Mouse (Mus musculus): ENCODE data around the gene Mgat2. TPM values are rescaled to one million over a fixed set of nuclear protein-coding genes. Genes with fewer than 3 reads are reported as not detected.
"Not testable (repeated sequence)": the region's sequence is repeated elsewhere in the genome, so short reads cannot be mapped to it uniquely, and the experiment has no call there.

Gene Mgat2
- 17.9 and 23.3 TPM in 2 replicates for polyA plus RNA-seq (2012; rRNA removed)

DNA sequence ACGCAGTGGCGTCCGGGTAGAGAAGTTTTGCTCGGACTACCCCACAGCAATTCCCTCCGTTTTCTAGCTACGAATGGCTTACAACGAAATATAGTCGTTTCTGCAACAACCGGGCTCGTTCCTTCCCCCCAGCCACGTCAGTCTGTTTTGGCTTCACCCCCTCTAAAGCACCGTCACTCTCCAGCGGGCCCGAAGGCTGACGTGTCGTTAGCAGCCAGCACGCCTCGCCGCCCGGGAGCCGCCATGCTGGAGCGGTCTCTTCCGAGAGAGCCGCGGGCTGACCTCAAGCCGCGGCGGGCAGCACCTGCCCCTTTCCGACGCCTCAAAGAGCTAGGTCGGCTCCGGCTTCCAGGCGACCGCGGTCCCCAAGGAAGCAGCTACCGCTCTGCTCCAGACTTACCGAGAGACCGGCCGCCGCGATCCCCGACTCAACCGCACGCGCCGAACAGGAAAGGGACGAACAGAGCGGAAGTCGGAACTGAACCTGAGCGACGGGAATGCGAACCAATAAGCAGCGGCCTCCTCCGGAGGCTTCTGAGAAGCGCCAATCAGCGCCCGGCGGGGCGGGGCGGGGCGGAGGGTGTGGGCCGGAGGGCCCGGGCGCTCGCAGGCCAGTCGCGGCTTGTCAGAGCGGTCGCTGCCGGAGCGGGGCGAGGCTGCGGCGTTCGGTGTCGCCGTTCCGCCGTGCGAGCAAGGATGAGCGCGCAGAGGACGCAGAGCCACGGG is at the start of gene Mgat2, which contains the start of gene Rpl36al:
Mgat2 (plus strand) TSS at position 575 of the 726 bp plus-strand sequence.
Rpl36al (minus strand) TSS at position 501 of the 726 bp plus-strand sequence.
- under 1% methylated on average over 83 of the region's 84 CpGs for WGBS
- peak; percentile 93 for DNase-seq (ENCODE audit: low read depth, low spot score)

DNA sequence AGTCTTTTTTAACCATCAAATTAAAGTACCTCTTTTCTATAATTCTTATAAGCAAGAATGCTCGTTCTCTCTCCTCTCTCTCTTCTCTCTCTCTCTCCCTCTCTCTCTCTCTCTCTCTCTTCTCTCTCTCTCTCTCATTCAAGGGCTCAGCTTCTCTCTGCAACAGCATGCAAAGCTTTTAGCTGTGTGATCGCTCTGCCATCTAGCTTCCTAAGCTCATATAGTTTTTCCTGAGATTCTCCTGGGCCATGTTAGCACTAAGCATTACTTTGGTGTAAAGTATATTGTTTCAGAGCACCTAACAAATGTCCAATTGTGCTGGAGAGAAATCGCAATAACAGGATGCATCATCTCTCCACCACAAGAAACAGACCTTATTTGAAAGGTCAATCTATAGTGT is 44.8 kb upstream of the Mgat2 start:
- WGBS, result 93% methylated on average over 3 of the region's 3 CpGs
- no peak for DNase-seq (ENCODE audit: low read depth, low spot score)

DNA sequence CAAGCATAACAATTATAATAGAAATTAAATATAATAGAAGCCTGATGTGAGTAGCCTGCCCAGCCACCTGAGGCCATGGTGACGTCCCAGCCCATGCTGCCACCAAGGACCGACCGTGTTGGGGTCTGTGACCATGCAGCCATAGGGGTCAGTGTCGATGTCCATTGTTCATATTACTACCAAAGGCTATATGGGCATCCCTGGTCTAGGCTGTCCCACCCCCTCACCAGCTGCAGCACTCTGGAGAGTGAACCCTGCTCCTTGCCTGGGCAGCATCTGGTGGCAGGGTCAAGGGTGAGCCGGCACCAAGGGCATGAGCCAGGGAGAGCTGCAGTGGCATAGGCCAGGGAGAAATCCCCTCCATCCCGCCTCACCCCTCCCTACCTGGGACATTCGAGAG is 44.1 kb upstream of the Mgat2 start:
- DNase-seq (ENCODE audit: low read depth, low spot score), result no peak
- 87% methylated on average over 7 of the region's 7 CpGs for WGBS

DNA sequence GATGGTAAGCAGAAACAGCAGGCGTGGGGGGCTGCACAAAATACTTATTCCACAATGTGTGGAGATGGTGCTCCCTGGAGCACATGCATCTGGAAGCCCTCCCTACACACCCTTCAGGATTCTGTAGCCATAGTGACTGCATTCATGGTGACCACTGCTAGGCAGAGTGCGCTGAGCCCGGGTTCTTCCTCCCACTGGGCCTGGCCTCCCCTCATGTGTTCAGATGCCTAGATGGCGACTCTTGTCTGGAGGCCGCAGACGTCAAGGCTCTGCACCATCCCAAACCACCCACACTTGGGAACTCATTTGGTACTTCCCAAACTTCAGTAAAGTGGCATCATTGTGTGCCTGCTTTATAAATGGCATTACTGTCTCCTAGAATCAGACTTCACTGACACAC is 40.5 kb upstream of the Mgat2 start:
- 77% methylated on average over 6 of the region's 6 CpGs for WGBS

DNA sequence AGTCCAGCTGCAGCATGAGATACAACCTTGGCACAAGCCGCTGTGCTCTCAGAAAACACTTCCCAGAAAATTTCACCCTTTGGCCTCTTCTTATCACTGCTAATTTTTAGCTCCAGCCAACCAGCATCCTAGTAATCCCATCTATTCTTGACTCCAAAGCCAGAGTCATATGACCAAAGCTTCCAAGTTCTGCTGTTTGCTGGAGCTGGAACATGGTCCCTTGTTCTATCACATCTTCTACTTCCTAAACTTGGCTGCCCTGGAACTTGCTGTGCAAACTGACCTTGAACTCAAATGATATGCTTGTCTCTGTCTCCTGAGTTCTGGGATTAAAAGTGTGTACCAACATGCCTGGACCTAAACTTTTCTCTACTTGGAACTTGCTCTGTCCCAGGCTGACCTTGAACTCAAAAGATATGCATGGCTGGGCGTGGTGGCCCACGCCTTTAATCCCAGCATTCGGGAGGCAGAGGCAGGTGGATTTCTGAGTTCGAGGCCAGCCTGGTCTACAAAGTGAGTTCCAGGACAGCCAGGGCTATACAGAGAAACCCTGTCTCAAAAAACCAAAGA is 36.7 kb upstream of the Mgat2 start:
- no peak for DNase-seq (ENCODE audit: low read depth, low spot score)
- WGBS, result 85% methylated on average over 5 of the region's 5 CpGs

More for the DNA sequence above, 40.5 kb upstream of the Mgat2 start:
- DNase-seq (ENCODE audit: low read depth, low spot score), result no peak

DNA sequence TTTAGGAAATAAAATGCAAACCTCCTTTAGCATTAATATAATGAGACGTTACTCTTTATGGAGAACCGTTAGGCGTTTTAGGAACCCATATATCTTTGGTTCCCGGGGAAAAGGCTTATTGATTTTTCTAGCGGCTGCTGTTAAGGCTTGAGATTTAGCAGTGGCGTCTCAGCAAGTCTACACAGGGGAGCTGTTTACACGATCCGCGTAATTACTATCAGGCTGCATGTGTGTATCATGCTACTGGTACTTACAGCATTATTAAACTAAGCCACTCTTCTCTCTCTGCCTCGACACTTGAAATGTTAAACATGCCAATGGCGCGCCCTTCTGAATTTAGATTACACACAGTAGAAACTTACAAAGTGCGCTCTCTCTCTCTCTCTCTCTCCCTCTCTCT is 33.9 kb upstream of the Mgat2 start:
- DNase-seq (ENCODE audit: low read depth, low spot score), result no peak
- WGBS, result 65% methylated on average over 13 of the region's 13 CpGs

DNA sequence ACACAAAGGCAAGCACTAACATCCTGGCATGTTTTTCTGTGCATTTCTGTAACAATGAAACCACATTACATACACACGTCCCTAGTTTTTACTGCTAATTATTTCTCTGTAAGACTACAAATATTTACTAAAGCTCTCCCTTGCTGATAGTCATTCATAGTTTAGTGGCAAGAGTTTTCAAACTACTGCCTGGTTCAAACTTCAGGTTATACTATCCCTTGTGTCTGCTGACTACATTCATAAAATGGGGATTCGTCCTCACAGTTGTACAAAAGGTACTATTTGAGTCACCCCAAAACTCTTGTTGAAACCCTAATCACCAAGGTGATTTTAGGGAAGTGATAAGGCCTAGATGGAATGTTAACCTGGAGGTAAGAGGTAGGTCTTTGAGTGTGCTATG is 28.0 kb upstream of the Mgat2 start:
- WGBS, result 63% methylated on average over 2 of the region's 2 CpGs
- DNase-seq (ENCODE audit: low read depth, low spot score), result no peak

DNA sequence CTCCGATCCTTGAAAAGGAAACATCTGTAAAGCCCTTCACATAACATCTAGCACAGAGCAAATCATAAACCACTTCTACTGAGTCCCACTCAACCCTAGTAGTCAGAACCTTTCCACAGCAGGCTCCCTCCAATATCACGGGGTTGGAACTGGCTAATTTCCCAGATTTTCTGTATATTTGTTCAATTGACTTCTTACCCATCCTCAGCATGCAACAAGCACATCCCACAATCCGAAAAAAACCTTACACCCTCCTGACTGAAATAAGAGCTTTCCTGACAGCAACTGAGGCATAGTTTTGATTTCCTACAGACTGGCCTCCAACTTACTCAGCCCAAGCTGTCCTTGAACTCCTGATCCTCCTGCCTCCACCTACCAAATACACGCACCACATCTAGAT is 27.5 kb upstream of the Mgat2 start:
- DNase-seq (ENCODE audit: low read depth, low spot score), result no peak
- WGBS, result 72% methylated on average over 4 of the region's 4 CpGs

DNA sequence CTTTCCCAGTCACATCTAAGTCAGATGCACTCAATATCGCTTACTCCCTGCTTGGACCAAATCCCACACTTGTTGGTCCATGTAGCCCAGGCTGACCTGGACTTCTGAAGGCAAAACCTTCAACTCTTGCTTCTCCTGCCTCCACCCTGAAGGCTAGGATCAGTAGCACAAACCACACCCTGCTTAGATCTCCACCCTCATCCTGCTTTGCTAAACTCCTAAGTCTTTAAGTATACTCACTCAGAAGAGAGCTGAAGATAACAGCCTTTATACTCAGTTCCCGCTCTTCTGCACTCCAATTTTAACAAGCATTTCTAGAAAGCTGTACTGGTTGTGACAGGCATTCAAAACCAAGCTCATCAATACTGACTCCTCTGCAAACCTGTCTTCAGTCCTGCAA is 26.9 kb upstream of the Mgat2 start:
- no peak for DNase-seq (ENCODE audit: low read depth, low spot score)
- 92% methylated on average over 2 of the region's 2 CpGs for WGBS

DNA sequence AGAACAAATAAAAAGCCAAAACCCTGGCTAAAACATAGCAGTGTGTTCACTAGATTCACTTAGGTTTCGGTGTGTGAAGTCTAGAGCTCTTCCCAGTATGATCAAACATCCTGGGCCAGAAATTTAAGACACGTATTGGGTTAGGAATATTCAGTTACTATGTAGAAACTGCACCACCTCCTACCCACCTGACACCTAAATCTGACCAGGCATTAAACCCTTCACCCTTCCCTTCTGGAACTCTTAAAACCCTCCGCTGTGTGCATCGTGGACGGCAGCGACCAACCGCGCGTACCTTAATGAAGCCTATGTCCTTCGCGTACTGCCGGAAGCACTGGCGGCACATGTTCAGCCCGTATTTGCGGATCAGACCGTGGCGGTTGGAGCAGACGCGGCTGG is 25.6 kb upstream of the Mgat2 start:
- DNase-seq (ENCODE audit: low read depth, low spot score), result no peak
- WGBS, result under 1% methylated on average over 19 of the region's 19 CpGs

DNA sequence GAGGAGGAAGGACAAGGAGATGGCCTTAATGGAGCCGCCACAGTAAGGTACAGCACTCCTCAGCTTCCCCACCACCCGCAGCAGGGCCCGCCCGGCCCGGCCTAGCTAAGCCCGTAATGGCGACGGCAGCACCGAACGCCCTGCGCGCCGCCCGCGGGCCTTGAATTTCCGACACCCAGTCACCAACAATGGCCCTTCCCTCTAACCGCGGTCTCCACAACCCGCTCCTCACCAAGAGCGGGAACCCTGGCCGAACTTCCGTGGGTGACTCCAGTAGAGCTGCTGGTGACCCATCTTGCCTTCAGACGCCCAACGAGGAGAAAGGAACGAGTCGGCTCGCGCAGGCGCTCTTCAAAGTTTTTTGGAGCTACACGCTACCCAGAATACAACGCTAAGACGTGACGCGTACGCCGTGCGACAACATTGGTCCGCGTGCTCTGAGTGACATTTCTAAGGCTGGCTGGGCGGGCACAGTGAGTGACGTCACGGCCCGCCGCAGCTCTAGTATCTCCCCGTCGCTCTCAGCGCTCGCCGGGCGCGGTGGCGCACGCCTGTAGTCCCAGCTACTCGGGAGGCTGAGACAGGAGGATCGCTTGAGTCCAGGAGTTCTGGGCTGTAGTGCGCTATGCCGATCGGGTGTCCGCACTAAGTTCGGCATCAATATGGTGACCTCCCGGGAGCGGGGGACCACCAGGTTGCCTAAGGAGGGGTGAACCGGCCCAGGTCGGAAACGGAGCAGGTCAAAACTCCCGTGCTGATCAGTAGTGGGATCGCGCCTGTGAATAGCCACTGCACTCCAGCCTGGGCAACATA is 25.0 kb upstream of the Mgat2 start, which contains the start of gene Rps29:
Rps29 (minus strand) TSS at position 422 of the 813 bp plus-strand sequence.
- WGBS, result under 1% methylated on average over 59 of the region's 68 CpGs
- peak; percentile 94 for DNase-seq (ENCODE audit: low read depth, low spot score)

DNA sequence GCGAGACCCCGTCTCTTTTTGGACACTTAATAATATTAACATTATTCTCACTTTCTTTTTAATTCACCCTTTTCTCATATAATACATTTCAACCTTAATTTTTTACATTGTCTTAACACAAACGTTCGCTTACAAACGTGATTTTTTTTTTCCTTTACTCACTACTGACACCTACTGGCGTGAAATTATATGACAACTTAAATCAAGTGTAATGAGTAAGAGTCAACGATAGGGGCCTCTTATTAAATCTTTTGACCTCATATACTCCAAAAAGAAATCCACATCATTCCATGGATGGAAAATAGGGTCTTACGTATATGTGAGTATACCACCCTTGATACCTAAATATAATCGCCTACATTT is 24.4 kb upstream of the Mgat2 start:
- DNase-seq (ENCODE audit: low read depth, low spot score), result peak; percentile 60
- 3% methylated on average over 9 of the region's 9 CpGs for WGBS

DNA sequence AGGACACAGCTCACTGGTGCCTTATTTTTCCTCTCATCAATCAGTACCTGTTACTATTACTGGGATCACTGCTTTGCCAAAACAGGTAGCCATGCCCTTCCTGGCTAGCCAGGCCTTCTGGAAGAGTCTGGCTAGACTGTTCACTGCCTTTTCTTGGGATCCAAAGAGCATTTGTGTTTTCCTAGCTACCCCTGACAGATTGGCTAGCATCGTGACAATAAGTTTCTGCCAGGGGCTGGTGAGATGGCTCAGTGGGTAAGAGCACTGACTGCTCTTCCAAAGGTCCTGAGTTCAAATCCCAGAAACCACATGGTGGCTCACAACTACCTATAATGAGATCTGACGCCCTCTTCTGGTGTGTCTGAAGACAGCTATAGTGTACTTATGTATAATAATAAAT is 23.3 kb upstream of the Mgat2 start:
- not testable (repeated sequence) for DNase-seq (ENCODE audit: low read depth, low spot score)
- WGBS, result 77% methylated on average over 2 of the region's 2 CpGs

DNA sequence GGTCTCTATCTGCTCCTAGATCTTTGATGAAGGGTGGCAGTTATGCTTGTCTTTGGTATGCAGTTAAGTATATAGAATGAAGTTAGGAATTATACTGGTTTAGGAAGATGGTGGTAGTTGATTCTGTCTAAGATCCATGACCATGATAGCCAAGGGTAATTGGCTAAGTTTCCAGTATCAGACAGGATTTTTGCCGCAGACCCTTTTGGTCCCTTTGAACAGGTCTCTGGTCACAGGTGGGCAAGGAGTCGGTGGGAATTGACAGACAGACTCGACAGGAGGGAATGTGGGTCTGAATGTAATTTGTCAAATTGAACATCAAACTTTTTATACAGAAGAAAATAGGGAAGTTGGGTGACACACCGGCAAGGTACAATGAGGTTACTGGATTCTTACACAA is 20.4 kb upstream of the Mgat2 start:
- WGBS, result 84% methylated on average over 4 of the region's 4 CpGs
- not testable (repeated sequence) for DNase-seq (ENCODE audit: low read depth, low spot score)

DNA sequence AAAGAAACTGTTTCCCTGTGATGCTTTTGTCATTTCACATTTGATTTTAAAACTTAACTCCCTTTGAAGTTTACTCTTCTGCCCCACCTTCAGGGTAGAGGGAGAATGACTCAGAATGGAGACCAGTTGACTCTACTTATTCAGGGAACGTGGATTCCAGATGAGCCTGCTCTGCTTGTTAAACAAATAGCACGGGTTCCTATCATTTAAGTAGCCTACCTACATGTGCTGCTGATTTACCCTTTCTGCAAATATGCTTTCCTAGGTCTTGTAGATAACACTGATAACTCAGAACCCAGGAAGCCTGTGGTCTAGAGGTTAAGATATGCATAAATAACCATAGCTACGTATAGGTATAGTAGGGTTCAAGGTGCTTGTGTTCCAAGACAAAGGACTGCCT is 19.1 kb upstream of the Mgat2 start:
- no peak for DNase-seq (ENCODE audit: low read depth, low spot score)
- 38% methylated on average over 3 of the region's 3 CpGs for WGBS

DNA sequence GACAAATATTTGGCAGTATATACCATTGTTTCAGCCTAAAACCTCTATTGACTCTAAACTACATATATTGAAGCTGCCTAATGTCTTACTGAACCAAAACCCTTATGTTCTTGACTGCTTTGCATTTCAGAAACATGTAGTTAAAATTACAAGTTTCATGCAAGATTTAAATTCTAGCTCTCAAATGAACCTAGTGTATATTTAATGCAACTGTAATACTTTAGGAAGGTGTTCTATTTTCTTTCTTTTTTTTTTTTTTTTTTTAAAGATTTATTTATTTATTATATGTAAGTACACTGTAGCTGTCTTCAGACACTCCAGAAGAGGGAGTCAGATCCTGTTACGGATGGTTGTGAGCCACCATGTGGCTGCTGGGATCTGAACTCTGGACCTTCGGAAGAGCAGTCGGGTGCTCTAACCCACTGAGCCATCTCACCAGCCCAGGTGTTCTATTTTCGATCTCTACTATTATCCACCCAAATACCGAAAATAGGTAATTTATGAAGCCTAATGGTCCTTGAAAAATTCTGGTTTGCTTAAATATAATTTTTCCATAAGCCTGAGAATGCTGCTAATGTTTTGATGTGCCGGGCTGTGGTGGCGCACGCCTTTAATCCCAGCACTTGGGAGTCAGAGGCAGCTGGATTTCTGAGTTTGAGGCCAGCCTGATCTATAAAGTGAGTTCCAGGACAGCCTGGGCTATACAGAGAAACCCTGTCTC is 16.9 kb upstream of the Mgat2 start:
- DNase-seq (ENCODE audit: low read depth, low spot score), result not testable (repeated sequence)
- 81% methylated on average over 8 of the region's 8 CpGs for WGBS

DNA sequence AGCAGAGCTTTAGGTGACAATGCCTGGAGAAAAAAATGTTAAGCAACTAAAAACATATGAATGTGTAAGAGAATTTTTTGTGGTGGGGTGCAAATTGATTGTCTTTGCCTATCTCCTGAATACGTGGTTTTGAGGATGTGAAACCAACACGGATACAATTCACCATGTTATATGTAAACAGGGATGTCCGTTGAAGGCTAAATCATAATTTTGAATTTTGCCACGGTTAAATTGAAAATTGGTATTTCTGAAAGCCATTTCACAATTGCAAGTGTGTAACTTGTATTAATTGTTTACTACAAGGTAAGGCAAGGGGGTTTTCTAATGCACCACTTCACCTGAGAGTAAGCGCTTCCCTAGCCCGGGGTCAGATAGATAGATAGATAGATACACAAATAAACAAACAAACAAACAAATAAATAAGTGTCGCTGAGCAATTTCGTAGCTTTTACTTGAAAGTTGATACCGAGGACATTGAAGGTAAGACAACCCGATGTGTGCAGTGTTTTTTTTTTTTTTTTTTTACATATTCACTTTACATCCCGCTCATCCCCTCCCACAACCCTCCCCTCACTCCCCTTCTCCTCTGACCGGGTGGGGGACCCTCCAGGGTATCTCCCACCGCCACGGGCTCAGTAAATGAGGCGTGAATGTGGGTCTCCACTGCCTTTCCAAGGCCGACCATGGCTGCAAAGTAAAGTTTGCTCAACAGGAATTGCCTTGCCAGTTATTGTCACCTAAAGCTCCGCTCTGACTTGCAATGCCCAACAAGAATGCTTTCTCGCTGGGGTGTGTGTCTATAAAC is 16.1 kb upstream of the Mgat2 start:
- WGBS, result 10% methylated on average over 18 of the region's 18 CpGs
- no peak for DNase-seq (ENCODE audit: low read depth, low spot score)

DNA sequence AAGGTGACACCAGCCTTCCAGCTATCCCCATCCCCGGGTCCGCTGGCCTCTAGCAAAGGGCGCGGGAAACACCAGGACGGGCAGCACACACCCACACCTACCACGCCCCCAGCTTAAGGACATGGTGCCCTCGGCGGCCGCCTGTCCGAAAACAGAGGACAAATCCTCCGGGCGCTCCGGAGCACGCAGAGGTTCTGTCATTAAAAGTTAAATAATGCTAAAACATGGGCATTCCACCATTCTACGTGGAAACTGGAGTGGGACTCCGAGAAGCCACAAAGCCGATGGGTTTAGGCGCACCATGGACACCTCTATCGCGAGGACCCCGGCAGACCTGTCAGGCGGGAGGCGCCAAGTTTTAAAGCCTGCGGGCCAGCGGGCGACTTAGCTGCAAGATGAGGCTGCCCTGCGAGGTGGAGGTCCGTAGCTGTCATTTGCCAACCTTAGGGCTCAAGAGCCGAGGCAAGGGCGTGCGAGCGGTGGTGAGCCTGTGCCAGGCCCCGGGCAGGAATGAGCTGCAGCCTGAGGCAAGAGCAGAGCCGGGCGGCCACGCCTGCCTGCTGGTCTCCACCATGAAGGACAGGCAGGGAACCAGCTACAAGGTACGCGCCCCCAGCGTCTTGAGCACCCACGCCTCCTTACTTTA is 15.4 kb upstream of the Mgat2 start, which contains the start of gene Lrr1:
Lrr1 (plus strand) TSS at position 354 of the 646 bp plus-strand sequence.
- no peak for DNase-seq (ENCODE audit: low read depth, low spot score)
- under 1% methylated on average over 40 of the region's 40 CpGs for WGBS

DNA sequence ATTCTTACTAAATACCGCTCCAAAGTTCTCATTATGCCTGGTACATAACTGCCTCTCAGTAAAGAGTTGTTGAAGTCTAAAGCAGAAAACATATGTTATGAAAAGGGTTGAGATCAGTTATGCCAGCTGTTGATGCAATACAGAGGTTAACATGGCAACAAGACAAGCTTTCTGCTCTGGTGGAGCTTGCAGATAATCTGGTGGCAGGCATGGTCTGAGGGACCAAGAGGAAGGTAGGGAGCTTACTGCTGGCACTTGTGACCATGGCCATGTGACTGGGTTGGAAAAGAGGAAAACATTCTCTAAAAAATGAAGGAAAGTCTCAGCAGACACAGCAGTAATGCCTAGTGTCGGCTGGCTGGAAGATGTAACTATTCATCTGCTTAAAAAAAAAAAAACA is 12.7 kb upstream of the Mgat2 start:
- WGBS, result 93% methylated on average over 2 of the region's 2 CpGs
- DNase-seq (ENCODE audit: low read depth, low spot score), result no peak
